Mouse (Mus musculus) cerebellum, adult (tissue): Measurements from ENCODE around the gene Luc7l2.

Source experiments
- ATAC-seq: cut with Nextera tagmentation; 2 replicates; pipeline ENCODE4 v1.9.2; 2017; ENCODE audit warnings: mild to moderate bottlenecking, moderate library complexity, mixed read lengths; ENCODE audit not compliant: insufficient number of reproducible peaks, low FRiP score, low TSS enrichment

Luc7l2 gene

DNA sequence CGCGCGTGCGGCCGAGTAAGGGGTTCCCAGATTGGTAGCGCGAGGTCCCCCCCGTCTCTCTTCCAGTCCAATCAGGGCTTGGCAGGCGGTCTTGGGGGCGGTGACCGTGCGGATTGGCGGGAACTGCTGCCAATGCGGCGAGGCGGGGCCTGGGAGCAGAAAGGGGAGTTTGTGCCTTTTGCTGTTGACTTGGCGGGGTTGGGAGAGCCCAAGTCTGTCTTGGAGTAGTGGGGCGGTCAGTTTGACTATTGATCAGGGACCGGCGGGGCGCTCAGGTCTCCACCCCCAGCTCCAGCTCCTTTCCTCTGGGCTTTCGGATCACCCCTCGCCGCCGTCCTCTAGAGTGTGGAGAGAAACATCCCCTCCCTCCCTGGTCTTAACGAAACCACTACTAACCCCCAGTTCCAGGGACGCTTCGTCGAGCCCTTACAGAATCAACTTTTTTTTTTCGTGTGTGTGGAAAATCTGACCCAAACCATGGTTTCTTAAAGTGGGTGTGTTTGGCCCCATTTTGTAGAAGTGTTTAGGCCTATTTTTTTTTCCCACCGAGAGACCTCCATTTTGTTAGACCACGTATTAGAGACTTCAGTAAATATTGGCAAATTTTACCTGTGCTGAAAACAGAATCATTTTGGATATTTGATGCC, 978 bp downstream of the Luc7l2 start:
- peak; percentile 83 for ATAC-seq

DNA sequence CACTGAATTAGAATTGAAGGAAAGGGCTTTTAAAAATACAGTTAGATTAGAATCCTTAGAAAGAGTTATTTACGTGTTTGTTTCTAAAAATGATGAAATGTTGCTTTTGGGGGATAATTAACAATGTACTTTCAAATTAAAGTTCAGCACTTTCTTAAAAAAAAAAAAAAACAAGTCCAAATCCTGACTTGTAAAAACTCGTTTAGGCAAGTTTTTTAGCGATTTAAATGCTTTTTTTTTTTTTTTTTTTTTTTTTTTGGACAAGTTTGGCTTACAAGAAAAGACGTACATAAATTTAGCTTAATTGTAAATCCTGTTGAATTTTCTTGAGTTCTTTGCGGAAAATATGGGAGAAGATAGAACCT, 1.5 kb downstream of the Luc7l2 start:
- no peak for ATAC-seq

DNA sequence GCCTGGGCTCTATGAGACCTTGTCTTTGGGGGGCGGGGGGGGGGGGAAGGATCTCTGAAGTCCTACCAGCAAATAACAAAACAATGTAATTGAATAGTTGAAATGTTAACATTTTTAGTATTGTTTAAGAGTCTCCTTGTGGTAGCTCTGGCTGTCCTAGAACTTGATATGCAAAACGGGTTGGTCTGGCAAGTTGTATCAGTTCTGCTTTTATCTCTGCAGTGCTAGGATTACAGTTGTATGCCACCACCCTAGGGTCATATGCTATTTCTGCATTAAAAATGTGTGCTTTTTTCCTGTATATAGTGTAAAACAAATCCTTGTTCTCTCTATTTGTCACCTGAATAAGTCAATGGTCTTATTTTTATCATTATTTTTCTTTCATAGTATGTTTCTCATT, 25.0 kb downstream of the Luc7l2 start:
- no peak for ATAC-seq

DNA sequence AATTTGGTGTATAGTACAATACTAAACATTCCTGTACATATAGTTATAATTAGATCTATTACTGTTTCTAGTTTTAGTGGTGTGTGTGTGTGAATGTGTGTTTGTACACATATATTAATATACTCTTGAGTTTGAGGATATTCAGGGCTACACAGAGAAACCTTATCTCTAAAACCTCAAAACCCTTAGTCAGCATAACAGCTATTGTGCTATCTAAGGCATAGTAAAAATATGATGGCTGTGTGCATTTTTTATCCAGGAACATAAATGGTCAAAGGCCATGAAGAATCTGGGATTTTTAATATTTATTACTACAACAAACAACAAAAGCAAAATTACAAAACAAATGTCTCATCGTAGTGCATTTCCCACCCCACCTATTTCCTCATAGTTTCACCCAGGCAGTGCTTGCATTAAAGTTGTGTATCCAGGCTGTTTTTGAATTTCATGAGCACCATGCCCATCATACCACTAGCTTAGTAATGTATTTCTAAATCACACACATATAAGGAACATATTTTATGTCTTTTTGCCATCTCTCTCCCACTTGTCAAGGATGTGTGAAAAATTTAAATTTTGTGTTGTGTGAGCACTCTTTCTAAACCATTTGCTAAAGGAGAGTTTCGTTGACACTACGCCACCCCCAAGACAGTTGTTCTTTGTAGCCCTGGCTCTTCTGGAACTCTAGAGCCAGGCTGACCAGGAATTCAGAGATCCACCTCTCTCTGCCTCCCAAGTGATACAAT, 29.2 kb downstream of the Luc7l2 start:
- no peak for ATAC-seq

DNA sequence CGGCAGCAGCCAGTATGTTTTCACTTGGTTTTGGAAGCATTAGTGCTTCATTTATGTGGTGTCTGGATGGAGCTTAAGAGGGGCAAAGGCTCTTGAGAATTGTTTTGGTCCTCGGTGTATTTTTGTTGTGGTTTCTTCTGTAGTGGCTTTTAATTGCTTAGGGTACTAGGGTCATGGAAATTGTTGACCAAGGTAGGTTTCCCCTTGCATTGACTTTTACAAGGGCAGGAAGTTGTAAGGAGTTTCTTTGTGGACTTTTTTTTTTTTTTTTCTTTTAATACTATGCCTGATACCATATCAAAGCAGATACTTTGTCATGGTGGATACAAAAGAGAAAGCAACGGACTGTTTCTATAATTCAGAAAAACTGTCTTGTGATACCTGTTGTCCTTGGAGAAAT, 30.6 kb downstream of the Luc7l2 start:
- no peak for ATAC-seq

DNA sequence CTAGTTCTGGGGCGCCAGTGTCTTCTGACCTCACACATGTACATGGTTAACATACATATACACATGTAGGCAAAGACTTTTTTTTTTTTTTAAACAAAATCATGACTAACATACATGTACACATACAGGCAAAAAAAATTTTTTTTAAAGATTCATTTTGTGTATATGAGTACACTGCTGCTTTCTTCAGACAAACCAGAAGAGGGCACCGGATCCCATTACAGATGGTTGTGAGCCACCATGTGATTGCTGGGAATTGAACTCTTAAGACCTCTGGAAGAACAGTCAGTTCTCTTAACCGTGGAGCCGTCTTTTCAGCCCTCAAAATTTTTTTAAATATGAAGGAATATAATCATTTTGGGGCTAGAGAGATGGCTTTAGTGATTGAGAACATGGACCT, 46.3 kb downstream of the Luc7l2 start:
- no peak for ATAC-seq

DNA sequence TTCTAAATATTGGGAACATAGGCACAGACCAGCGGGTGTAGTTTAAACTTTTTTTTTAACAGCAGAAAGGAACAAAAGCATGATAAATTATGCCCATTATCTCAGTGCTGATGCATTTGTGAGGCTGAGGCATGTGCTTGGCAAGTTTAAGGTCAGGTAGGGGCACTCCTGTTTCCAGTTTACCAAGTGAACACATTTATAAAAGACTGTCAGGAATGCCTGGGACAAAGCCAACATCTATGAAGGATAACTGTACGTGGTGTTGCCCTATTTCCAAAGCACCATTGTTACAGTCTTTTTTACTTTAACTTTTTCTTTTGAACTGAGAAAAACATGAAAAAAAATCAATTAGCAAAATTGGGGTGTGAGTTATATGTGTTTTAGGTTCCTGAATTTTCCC, 58.8 kb downstream of the Luc7l2 start:
- ATAC-seq: no peak

DNA sequence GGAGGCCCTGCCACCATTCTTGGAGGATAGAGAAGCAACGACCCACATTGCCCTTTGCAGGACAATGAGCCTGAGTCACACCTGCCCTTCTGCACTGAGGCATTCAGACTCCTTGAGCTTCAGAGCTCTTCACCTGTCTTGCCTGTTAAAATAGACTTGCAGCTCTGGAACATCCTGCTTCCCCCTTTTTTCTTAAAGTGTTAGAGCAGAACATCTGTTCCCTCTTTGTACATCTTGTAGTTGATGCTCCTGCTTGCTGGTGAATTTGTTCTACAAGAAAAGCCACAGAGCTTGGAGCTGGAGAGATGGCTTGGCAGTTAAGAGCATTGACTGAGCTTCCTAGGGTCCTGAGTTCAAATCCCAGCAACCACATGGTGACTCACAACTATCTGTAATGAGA, 71.3 kb downstream of the Luc7l2 start:
- ATAC-seq: no peak

DNA sequence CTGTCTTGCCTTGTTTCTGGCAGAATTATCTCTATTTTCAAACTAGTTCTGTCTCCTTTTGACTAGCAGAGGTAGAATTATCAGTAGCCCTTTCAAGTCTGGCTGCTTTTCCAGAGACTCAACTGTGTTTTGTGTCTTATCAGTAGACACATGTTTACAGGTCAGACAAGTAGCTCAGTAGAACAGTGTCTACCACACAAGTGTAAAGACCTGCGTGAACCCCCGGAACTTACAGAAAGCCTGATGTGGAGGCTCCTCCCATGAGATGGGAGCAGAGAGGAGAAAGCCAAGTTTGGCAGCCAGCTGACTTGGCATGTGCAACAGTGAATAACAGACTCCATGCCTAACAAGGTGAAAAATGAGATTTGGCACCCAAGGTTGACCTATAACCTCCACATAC, 72.3 kb downstream of the Luc7l2 start:
- ATAC-seq: no peak

DNA sequence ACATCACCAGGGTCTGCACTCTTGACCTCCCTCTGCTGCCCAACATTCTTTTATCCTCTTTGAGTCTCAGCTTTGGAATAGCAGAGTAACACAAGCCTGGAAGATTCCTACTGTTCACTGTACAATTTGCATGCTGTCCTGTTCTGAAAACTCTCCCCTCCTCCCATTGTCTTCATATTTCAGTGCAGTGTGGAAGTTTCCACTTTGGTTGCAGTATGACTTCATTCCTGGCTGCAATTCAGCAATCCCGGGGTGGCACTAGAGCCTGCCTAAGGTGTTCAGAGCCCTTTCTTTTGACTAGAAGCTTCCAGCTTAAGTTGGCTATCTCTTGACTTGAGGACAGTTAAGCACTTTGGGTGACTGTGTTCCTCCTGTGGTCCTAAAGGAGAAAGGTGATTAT, 73.3 kb downstream of the Luc7l2 start:
- peak; percentile 31; the same call in 1 of the 2 replicates for ATAC-seq

DNA sequence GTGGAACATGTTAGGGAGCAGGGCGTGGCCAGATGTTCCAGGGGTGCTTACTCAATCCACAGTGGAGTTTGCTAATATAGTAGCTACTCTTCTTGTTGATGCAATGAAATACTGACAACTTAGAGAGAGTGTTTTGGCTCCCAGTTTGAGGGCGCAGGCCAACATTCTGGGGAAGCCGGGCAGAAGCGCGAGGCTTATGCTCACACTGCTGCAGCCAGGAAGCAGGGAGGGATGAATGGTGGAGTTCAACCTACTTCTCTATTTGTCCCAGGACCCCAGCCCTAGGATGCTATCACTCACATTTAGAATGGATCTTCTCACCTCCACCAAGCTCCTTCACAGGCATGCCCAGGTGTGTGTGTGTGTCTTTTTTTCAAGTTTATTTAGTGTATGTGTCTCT, 75.0 kb downstream of the Luc7l2 start:
- ATAC-seq: no peak

DNA sequence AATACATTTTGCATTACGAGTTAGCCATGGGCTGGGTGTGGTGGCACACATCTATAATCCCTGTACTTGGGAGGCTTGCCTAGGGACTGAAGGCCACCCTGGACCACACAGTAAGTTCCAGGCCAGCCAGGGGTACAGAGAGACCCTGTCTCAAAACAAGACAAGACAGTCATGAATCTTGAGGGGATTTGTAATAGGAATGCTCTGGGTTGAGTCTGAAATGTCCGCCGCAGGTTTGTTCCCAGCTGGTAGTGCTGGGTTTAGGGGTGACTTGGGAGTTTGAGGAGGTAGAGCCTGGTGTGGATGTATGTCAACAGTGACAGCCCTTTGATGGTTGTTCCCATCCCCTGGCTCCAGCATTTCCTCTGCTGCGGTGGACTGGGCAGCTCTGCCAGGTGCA, 75.9 kb downstream of the Luc7l2 start:
- no peak for ATAC-seq

DNA sequence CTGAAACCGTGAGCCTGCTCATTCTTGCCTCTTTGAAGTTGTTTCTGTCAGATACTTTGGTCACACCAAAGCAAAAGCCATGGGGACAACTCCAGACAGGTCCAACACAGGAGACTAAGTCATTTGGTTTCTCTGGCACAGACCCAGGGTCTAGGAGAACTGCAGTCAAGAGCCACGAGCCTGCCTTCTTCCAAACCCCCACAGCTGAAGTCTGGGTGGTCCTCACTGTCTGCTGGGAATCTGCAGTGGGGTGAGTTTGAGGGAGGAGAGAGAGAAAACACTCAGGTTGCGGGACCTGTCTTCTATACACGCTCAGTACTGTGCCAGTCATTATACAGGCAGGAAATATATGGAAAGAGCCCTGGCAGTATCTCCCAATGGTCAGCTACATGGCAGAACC, 76.4 kb downstream of the Luc7l2 start:
- no peak for ATAC-seq

DNA sequence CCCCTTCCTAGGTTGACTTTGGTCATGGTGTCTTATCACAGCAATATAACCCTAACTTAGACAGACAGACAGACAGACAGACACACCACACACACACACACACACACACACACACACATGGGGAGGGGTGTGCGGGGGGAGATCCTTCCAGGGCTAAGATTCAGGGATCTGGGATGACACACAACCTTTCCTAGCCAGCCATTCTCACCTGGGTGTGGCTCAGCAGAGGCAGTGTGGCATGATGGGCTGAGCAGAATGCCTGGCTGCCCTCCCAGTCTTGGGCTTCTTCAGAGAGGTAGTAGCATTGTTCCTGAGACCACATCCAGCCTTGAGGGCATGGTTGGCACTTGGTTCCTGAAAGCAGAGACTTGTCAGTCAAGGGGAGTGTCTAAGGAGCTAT, 78.4 kb downstream of the Luc7l2 start:
- ATAC-seq: no peak

DNA sequence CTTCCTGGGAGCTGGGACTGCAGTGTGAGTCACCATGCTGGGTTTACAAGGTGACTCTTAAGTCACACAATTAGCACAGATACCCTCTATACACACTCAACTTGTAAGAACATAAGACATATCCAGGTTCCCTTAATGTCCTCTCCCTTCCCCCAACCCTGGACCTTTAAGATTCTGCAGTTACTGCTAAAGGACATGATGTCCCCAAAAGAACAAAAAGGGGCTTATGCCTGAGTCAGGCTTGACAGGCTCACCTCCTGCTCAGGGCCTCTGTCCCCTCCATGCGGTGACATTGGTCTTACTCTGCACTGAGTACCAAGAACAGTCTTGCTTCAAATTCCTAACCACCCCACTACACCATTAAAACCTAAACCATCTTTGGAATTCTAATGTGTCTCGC, 81.7 kb downstream of the Luc7l2 start:
- no peak for ATAC-seq

DNA sequence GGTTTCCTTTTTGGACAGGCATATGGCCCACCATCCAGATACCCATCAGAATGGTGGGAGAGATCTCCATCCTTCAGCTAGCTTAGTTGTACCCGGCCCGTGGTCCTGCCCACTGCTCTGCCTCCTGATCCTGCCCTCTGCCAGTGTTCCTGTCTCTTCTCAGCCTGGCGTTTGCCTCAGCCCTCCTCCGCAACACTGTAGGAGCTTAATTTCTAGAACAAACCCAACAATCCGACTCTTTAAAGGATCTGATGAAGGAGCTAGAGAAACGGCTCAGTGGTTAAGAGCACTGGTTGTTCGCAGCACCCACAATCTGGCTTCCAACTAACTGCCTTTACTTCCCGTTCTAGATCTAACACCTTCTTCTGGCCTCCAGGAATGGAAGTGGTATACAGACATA, 83.3 kb downstream of the Luc7l2 start:
- no peak for ATAC-seq

DNA sequence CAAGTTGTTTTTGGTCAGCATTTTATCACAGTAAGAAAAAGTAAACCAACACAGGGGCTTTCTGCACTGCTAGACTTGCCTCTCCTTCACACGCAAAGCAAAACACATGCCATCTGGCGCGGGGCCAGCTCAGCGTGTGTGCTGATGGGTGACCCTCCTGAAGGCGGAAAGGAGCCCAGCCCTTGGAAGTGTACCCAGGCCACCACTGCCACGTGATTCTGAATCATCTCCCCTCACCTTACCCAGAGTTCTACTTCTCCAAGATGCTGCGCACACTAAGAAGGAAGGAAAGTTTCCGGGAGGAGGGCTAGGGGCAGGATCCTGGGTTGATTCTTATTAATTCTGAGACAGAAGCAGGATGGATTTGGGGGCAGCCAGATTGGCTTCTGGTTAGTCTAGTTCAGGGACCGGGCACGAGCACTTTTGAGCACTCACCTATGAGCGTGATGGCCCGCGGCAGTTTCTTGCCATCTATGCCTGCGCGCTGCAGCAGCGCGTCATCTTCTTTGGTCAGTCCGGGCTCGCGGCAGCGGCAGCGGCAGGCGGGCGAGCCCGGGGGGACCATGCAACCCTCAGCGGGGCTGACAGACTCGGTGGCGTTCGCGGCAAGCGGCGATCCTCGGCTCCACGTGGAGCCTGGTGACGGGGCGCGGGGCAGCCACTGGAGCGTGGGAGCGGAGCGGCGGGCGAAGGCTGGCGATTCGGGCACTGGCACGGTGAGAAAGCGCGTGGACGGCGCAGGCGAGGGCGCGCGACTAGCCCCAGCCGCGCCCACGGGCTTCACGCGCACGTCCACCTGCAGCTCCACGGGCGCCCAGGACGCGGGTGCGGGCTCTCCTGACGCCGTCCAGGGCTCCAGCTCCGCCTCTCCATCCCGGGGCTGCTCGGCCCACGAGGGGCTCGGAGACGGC, 85.1 kb downstream of the Luc7l2 start:
- peak; percentile 13; the same call in 1 of the 2 replicates for ATAC-seq

DNA sequence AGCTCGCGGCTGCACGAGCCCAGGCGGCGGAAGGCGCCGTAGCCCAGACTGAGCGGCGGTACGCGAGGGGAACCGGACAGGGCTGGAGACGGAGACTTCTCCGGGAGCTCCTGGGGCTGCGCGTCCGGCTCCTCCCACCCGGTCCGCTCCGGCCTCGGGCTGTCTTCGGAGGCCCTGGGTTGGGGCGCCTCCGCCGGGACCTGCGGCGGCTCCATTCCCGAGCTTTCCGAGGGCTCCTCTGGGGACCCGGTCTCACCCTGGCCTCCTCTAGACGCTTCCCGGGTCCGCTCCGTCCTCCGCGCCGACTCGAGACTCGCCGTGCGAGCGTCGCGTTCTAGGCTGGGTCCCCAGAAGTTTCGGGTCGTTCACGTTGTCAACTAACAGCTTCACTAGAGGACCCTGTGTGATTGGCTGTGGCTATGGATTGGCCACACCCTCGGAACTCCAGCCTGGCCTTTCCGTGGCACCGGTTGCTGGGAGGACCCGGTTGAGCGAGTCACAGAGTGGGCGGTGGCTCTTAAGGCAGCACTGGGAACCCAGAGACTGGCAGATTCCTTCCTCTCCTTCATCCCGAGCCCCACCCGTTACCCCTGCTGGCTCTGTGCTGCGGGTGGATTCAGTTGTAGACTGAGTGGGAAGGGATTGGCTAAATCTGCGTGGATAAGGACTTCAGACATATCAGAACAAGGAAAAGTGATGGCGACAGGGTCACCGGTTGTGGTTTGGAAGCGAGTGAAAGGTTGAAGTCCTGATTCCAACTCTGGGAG, 85.9 kb downstream of the Luc7l2 start, which contains the start of gene Klrg2:
TSS of gene Klrg2 (minus strand) at position 391 of the 767 bp plus-strand sequence.
- ATAC-seq: peak; percentile 45; the same call in 1 of the 2 replicates

DNA sequence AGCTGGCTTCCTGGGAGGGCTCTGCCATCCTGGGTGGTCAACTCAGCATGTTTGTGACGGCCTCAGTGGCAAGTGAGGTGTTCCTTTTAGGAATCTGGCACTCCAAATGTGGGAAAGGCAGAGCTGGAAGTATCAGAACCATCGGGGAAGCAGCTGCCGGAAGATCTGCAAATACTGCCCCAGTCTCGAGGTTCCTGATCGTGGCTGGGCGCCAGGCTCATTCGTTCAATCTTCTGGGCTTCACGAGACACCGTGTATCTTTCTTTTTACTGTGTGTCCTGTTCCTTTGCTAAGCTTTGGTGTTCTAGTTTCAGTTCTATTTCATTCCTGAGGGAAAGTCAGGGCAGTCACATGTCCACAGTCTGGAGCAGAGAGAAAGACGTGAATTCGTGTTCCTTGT, 89.3 kb downstream of the Luc7l2 start:
- no peak for ATAC-seq

DNA sequence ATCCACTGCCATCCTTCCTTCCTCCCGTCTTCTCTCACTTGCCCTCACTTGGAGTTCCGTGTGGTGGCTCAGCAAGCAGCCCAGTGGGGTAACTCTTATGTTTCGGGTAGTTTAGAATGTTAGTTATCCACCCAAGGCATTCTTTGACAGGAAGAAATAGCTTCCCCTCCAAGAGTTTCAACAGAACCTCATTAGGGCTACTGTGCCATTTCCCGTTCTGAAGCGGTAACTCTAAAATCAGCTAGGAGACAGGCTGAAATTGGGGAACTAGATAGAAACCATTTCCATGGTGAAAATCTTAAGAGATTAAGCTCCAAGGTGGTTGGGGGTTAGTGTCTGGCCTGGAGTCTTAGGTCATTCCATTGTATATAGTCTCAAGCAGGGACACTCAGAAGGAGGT, 90.1 kb downstream of the Luc7l2 start:
- ATAC-seq: no peak
